Mouse (Mus musculus) skeletal muscle tissue, adult 2 months (tissue): ENCODE measurements around the gene Wnt8b.
"Not testable (repeated sequence)": the region's sequence is repeated elsewhere in the genome, so short reads cannot be mapped to it uniquely, and the experiment has no call there.

Experiments used
- DNase-seq: peaks from one replicate; pipeline ENCODE4 v3.0.0-alpha.2; 2012; ENCODE audit warnings: low read depth, low spot score

Gene Wnt8b

DNA sequence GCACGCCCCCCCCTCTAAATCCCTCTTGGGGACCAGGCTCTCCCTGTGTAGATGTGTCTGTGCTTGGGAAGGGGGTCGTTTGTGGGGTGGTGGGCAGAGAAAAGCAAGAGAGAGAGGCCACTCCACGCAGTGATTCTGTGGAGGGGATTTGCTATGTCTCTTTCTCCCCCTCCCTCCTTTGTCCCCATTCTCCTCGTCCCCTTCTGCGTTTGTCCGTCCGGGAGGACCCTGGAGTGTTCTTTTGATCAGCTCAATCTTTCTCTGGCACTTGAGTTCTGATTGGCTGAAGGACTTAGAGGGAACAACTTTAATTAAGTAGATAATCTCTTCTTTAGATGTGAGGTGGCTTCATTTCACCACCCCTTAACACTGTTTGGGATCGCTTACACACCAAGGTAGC lies at the start of gene Wnt8b:
Gene Wnt8b (plus strand): TSS at position 345 of the 400 bp plus-strand sequence.
- no peak for DNase-seq

DNA sequence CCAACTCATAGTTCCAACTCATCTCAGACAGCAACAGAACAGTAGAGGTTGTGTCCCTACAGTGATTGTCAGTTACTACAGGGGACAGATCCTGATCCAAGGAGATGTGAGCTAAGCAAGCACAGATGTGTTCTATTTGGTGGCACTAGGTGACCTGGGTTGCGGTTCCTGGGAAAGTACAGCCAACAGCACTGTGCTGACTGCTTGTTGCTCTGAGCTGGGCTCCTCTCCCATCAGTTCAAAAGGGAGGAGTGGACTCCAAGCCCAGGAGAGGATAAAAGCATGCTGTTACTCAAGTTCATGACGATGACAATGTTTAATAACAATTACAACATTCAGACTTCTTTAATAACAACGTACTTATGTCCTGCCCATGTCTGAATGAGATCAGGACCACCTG lies 47.5 kb upstream of the Wnt8b start:
- DNase-seq, result no peak

DNA sequence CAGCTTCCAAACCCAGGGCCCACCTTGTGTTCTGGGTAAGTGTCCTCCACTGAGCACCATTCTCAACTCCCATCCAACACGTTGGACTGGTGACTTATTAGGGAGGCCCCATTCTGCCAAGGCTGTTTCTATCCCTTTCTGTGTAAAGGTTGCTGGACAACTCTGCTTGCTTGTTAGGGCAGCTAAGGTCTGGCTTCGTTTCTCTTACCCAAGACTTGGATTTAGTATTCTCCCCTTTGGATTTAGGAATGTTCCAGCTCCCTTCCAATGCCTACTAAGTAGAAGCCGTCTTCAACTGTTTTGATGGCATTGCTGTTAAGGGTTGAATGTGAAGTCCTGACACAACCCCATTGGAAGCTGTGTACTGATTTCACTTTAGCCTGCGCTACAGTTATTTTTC lies 45.3 kb upstream of the Wnt8b start:
- no peak for DNase-seq

GRCm38 (mm10) chr19:44454862-44455261 lies 38.4 kb upstream of the Wnt8b start:
- DNase-seq, result no peak

DNA sequence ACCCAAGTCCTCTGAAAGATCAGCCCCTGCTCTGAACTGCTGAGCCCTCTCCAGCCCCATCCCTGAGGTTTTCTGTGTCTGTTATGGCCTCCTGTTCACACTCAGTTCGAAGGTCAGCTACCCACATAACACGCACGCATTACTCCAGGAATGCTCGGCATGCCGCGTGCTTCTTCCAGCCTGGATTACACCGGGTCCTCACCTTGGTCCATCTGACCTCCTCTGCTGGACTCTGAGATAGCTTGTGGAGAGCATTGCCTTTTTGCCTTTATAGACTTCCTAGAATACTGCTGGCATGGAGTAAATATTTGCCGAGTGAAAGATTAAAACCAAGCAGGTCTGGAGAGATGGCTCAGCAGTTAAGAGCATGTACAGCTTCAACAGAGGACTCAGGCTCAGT lies 37.9 kb upstream of the Wnt8b start:
- no peak for DNase-seq

DNA sequence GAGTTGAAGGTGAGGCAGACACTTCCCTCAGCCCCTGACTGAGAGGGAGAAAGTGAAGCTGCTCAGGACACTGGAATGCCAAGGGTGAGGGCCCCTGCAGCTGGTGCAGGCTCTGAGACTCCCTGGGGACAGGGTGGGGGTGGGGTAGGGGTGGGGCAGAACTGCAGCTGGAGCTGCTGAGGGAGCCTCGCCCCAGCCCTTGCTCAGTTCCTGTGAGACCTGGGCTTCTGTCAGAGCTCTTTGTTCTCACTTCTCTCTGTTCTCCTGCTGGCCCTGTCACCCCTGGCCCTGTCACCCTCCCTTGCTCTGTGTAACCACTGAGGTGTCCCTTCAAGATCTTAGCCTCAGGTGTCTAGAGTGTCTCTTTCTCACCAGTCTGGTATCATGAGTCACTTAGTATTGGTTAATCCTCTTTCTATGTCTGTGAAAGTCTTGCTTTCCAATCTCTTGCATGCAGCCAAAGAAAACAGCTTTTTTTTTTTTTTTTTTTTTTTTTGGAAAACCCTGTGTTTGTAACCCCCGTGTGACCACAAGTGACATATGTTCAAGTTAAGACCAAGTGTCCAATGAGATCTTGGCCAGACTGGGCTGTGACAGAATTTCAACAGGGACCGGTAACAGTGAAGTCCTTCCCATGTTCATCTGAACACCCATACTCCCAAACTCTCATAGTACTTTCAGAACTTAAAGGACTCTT lies 35.8 kb upstream of the Wnt8b start:
- no peak for DNase-seq

DNA sequence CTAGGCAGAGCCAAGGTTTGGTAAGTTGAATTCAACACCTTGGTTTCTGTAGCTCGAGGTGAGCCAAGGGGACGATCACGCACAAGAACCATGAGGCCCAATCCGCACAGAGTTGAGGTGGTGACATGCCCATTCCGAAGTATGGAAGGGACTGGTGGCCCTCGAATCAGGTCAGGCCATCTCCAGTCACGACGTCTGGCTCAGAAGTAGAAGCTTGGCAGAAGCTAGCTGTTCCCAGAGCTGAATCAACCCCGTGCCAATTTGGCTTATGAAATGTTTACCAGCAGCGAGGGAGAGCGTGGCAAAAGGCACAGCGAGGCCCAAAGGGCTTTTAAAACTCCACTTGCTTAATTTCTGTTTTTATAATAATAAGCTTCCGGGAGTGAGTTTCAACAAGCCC lies 34.6 kb upstream of the Wnt8b start:
- DNase-seq, result peak; percentile 88

- no peak for DNase-seq
Observed at GRCm38 (mm10) chr19:44460441-44460840, 32.8 kb upstream of the Wnt8b start.

- DNase-seq, result no peak
Observed at GRCm38 (mm10) chr19:44461500-44461899, 31.8 kb upstream of the Wnt8b start.

GRCm38 (mm10) chr19:44462141-44462540 lies 31.1 kb upstream of the Wnt8b start:
- DNase-seq, result no peak

DNA sequence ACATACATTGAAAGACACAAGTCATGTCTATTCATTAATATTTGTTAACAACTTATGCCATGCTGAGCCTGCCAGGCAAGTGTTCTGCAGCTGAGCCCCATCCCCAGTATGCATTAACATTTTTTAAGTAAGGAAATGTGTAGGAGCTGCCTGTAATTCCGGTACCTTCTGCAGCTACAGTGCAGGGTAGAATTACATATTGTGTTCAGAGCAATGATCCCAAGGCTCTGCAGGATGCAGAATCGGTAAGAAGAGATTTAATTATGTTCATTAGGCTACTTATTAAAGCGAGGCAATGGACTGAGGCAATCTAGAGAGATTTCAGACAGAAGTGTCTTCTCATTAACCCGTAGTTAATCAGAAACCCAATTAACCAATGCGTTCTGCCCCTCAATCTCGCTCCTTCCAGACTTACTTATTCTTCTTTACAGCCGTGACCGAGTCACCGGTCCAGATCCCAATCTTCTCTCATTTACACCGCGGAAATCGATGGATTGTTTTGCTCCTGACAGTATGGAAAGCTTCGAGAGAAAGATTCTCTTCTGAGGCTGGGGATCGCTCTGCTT lies 27.2 kb upstream of the Wnt8b start:
- not testable (repeated sequence) for DNase-seq

GRCm38 (mm10) chr19:44474158-44474557 lies 19.1 kb upstream of the Wnt8b start:
- peak; percentile 90 for DNase-seq

- peak; percentile 30 for DNase-seq
Observed at GRCm38 (mm10) chr19:44475268-44475667, 18.0 kb upstream of the Wnt8b start.

DNA sequence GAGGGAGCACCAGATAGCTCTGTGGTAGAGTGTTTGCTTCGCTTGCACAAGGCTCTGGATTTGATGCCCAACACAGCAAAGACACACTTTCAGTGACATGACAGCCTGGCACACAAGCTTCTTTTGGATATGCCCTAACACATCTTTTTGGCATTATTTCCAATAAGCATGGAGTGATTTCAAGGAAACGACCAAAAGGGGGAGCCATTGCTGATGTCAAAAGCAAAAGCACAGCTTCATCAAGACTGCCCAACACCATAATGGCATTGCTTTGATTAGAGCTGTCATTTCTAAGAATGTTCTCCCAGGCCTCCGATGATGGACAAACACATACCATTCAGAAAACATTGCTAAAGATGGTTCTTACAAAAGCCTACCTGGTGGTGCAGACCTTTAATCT lies 16.7 kb upstream of the Wnt8b start:
- no peak for DNase-seq

DNA sequence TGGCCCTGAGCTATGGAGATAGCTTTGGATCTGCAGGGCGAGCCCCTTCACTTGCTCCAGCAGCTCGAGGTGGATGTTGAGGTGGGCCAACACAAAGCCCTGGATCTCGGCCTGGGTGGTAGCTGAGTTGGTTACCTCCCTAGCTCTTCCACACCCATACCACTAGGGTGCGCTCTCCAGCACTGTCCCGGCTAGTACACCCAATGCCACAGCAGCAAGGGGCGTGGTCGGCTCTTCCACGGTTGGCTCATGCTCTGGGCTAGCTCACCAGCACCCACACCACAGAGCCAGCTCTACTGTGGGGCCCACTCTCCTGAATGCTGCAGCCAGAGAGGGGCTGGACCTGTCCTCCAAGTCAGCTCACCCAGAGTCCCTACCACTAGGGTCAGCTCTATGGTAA lies 6.0 kb upstream of the Wnt8b start:
- DNase-seq, result peak; percentile 42

DNA sequence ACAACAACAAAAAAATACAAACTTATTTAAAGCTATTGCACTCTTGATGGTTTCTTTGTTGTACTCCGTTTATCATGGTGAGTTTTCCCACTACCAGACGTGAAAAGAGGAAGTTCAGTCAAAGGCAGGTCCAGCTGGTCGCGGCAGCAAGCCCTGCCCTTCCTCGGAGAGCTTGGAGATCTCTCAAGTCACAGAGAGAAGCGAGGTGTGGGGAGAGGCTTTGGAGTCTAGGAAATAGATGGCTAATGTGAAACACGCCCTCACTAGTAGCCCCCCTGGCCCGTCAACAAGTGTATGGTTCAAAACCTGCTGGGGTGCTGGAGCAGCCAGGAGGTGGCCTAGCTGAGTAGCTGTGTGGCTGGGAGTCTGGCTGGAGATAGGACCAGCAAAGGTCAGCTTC lies 3.2 kb downstream of the Wnt8b start:
- DNase-seq, result no peak

DNA sequence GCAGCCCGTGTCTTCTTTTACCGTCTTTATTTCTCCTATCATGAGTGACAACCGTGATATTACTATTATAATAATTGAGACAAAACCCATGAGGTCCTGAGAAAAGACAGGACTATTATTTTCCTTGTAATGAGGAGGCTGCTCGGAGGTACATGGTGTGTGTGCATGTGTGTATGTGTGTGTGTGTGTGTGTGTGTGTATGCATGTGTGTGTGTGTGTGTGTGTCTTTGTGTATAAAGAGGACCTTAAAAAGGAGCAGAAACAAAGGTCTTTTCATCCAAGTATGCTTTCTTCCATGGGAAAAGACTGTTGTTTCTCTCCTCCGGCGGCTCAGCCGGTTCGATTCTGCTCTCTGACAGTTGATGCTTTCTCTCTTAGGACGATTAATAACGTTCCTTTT lies 3.7 kb downstream of the Wnt8b start:
- DNase-seq, result no peak

DNA sequence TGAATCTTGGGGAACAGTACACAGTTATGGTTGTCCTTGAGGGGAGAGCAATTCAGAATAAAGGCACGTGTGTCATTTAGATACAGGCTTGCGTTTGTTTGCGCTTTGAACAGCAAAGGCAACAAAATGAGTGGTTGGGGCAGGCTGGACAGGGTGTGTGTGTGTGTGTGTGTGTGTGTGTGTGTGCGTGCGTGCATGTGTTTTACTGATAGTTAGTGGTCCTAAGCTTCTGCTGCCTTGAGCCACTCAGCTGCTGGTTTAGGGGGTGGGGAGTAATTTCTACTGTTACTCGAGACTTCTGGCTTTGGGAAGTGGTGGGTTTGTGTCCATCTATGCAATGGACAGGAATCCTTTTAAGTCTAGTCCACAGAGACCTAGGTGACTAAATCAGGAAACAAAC lies 5.7 kb downstream of the Wnt8b start:
- DNase-seq, result no peak

DNA sequence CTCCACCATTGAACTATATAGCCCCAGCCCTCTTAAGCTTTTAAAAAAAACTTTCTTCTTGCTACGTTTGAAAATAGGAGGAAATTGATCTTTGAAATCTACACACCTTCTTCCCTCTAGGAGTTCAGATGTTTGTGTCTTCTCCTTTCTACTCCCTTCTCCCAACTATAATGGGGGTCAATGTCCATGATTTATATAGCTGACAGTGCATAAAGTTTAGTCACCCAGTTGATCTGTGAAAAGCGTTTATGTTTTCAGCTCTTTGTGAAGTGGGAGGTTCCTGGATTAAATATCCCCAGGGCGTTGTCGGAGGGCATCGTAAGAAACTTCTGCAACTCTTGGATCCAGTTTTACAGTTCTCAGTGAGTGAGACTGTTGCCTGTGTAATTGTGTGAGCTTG lies 7.0 kb downstream of the Wnt8b start:
- no peak for DNase-seq

- DNase-seq, result no peak
Observed at GRCm38 (mm10) chr19:44501925-44502324, 8.7 kb downstream of the Wnt8b start.

DNA sequence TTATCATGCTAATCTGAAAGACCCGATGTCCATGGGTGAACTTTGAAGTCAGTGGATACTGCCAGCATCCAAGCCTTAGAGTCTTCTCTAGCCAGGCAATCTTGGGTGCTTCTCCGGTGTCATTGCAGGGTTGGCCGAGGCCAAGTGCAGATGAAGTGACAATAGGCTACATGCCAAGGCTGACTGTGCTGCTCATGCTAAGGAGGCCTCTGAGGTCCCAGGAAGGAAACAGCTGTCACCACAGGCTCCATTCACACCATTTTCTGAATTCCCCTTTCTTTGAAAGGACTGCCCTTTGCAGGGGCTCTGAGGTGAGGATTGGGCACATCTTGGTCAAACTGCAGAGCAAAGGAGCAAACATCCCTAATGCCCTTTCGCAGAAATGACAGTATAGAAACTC lies 9.5 kb downstream of the Wnt8b start:
- peak; percentile 77 for DNase-seq

GRCm38 (mm10) chr19:44510534-44511175 lies 17.4 kb downstream of the Wnt8b start:
- no peak for DNase-seq
